Mouse (Mus musculus) C2C12 (cell line): Measurements from ENCODE around the gene Nr5a2.

ENCODE experiments used
- CEBPB ChIP-seq: IDR thresholded peaks from one replicate; pipeline ENCODE4 v1.6.1; 2011; ENCODE audit warnings: low read depth, mild to moderate bottlenecking, control low read depth, moderate library complexity
- CTCF ChIP-seq: IDR thresholded peaks from one replicate; pipeline ENCODE4 v1.5.1; 2011; ENCODE audit not compliant: control insufficient read depth, insufficient read depth, insufficient read length
- MAX ChIP-seq: IDR thresholded peaks from one replicate; pipeline ENCODE4 v1.6.1; 2011; ENCODE audit warnings: mild to moderate bottlenecking, control low read depth
- MYOD1 ChIP-seq: IDR thresholded peaks from one replicate; pipeline ENCODE4 v1.6.1; 2011; ENCODE audit warnings: low read depth; ENCODE audit not compliant: control insufficient read depth, insufficient read length

- no peak for TF ChIP-seq CTCF
- no peak for TF ChIP-seq CEBPB
- no peak for TF ChIP-seq MYOD1
- TF ChIP-seq MAX = no peak
Observed at GRCm38 (mm10) chr1:136958666-136959065, 1.6 kb downstream of the Nr5a2 start.
